ENCODE assay signal across 13 mouse cellular contexts in genomic region chr6:99644386-99644785, GRCm38 (mm10). TPM values are rescaled to one million over a fixed set of nuclear protein-coding genes. Genes with fewer than 3 reads are reported as not detected.
DNase-seq lines count a peak whose midpoint lies in the region; ATAC-seq and TF ChIP-seq lines count a peak whose summit lies in the region.
"Had no signal": no experiment of that assay in that cellular context is flagged by ENCODE, and none has a peak within 500 bp of the region (broad histone marks: within the 10 kb centered on the region; RNA-seq: fewer than 3 reads in every experiment).

No protein-coding gene starts in this region.

- H3K4me3 ChIP-seq in heart, embryonic 12.5 days, result no peak overlapping the region
- H3K4me3 ChIP-seq in liver, postnatal 0 days (ENCODE audit: low read depth, low read length), result no peak overlapping the region
- no peak overlapping the region for H3K4me3 ChIP-seq in liver, embryonic 11.5 days (ENCODE audit: low read depth, low read length)
- no peak overlapping the region for H3K4me3 ChIP-seq in brown adipose tissue, adult 24 weeks (ENCODE audit: insufficient read depth, low read depth, low read length)
- H3K4me3 ChIP-seq in heart, embryonic 16.5 days (ENCODE audit: low read length), result no peak overlapping the region
- H3K4me3 ChIP-seq: embryonic facial prominence, embryonic 13.5 days; hindbrain, embryonic 15.5 days; layer of hippocampus, adult 2 months had no signal

- H3K27me3 ChIP-seq in heart, embryonic 12.5 days (replicated peaks), result no peaks in the 10 kb centered on the region
- no peaks in the 10 kb centered on the region for H3K27me3 ChIP-seq in liver, postnatal 0 days (ENCODE audit: insufficient read depth, low read length)
- no peaks in the 10 kb centered on the region for H3K27me3 ChIP-seq in liver, embryonic 11.5 days (replicated peaks; ENCODE audit: control insufficient read depth, insufficient read depth, low read length)
- H3K27me3 ChIP-seq in heart, embryonic 16.5 days (ENCODE audit: control insufficient read depth, insufficient read depth, low read length), result no peaks in the 10 kb centered on the region
- H3K27me3 ChIP-seq: embryonic facial prominence, embryonic 13.5 days; hindbrain, embryonic 15.5 days had no signal

- no peak overlapping the region for H3K9ac ChIP-seq in heart, embryonic 12.5 days
- H3K9ac ChIP-seq in liver, postnatal 0 days (replicated peaks), result no peak overlapping the region
- H3K9ac ChIP-seq in liver, embryonic 11.5 days (ENCODE audit: low read depth, low read length), result no peak overlapping the region
- H3K9ac ChIP-seq in heart, embryonic 16.5 days (ENCODE audit: low read length), result no peak overlapping the region
- H3K9ac ChIP-seq: embryonic facial prominence, embryonic 13.5 days; hindbrain, embryonic 15.5 days had no signal

- intact Hi-C loops in gastrocnemius, postnatal 14 days (cut with DNase I; ENCODE audit: low total_unique reads), result no loop called here

- ATAC-seq in heart, embryonic 12.5 days (ENCODE audit: insufficient number of reproducible peaks, low FRiP score), result no peak
- peak; percentile 45; the same call in 1 of the 2 replicates for ATAC-seq in liver, postnatal 0 days
- ATAC-seq in liver, embryonic 11.5 days (replicated peaks; ENCODE audit: low FRiP score), result no peak
- 0 out of 2 replicates have a peak, but pooled peaks have one; percentile 9 for ATAC-seq in heart, embryonic 16.5 days (replicated peaks; ENCODE audit: extremely low read depth, insufficient read depth, low FRiP score)

- H3K4me1 ChIP-seq in heart, embryonic 12.5 days (replicated peaks), result peaks cover 28% of the 10 kb centered on the region
- peaks cover 13% of the 10 kb centered on the region; the same call in 1 of the 2 replicates for H3K4me1 ChIP-seq in liver, postnatal 0 days (ENCODE audit: insufficient read depth)
- H3K4me1 ChIP-seq in liver, embryonic 11.5 days (replicated peaks; ENCODE audit: control insufficient read depth, insufficient read depth, low read length), result no peaks in the 10 kb centered on the region
- H3K4me1 ChIP-seq in brown adipose tissue, adult 24 weeks (ENCODE audit: control insufficient read depth, insufficient read depth, insufficient read length, low read length), result peaks cover 5% of the 10 kb centered on the region; the same call in 1 of the 2 replicates
- peaks cover 20% of the 10 kb centered on the region for H3K4me1 ChIP-seq in heart, embryonic 16.5 days (ENCODE audit: control insufficient read depth, insufficient read depth, low read length)
- H3K4me1 ChIP-seq: hindbrain, embryonic 15.5 days had no signal

- H3K4me2 ChIP-seq in heart, embryonic 12.5 days, result peak overlapping the region; percentile 33
- H3K4me2 ChIP-seq in liver, postnatal 0 days (ENCODE audit: low read depth, low read length), result no peak overlapping the region
- no peak overlapping the region for H3K4me2 ChIP-seq in liver, embryonic 11.5 days
- peak overlapping the region; percentile 53 for H3K4me2 ChIP-seq in heart, embryonic 16.5 days (ENCODE audit: low read depth, low read length)
- H3K4me2 ChIP-seq: embryonic facial prominence, embryonic 13.5 days; hindbrain, embryonic 15.5 days had no signal

- H3K27ac ChIP-seq in heart, embryonic 12.5 days (ENCODE audit: poor library complexity, severe bottlenecking), result peak overlapping the region; percentile 77
- peak overlapping the region; percentile 70 for H3K27ac ChIP-seq in liver, postnatal 0 days (ENCODE audit: low read depth)
- no peak overlapping the region for H3K27ac ChIP-seq in liver, embryonic 11.5 days (ENCODE audit: low read depth, low read length)
- H3K27ac ChIP-seq in brown adipose tissue, adult 24 weeks (replicated peaks; ENCODE audit: low read depth, low read length), result peak overlapping the region; percentile 84
- peak overlapping the region; percentile 84 for H3K27ac ChIP-seq in heart, embryonic 16.5 days (ENCODE audit: low read length)
- H3K27ac ChIP-seq: embryonic facial prominence, embryonic 13.5 days; hindbrain, embryonic 15.5 days; layer of hippocampus, adult 2 months had no signal

- TF ChIP-seq EP300 in liver, postnatal 0 days (IDR thresholded peaks at IDR 0.05; ENCODE audit: low read depth), result no peak

- H3K9me3 ChIP-seq in heart, embryonic 12.5 days (replicated peaks), result no peaks in the 10 kb centered on the region; the same call in 1 of the 2 replicates
- no peaks in the 10 kb centered on the region for H3K9me3 ChIP-seq in liver, postnatal 0 days (ENCODE audit: low read length)
- H3K9me3 ChIP-seq in liver, embryonic 11.5 days (ENCODE audit: control insufficient read depth, low read length), result no peaks in the 10 kb centered on the region
- H3K9me3 ChIP-seq in heart, embryonic 16.5 days (replicated peaks; ENCODE audit: control insufficient read depth, low read length), result no peaks in the 10 kb centered on the region
- H3K9me3 ChIP-seq: embryonic facial prominence, embryonic 13.5 days; hindbrain, embryonic 15.5 days had no signal

- no peak for DNase-seq in heart, adult 18-20 months
- no peak for DNase-seq in liver, postnatal 0 days
- DNase-seq in liver, embryonic 11.5 days (ENCODE audit: low spot score), result no peak
- no peak for DNase-seq in spleen, adult 18-20 months
- no peak for DNase-seq in gastrocnemius, postnatal 14 days
- DNase-seq: cerebellum, adult 8-10 months; midbrain, embryonic 14.5 days had no signal

- H3K36me3 ChIP-seq in heart, embryonic 12.5 days, result 0 out of 2 replicates have a peak, but pooled peaks cover 3% of the 10 kb centered on the region
- H3K36me3 ChIP-seq in liver, postnatal 0 days (replicated peaks; ENCODE audit: insufficient read depth, low read length), result no peaks in the 10 kb centered on the region
- no peaks in the 10 kb centered on the region for H3K36me3 ChIP-seq in liver, embryonic 11.5 days (ENCODE audit: control insufficient read depth, insufficient read depth, low read length)
- H3K36me3 ChIP-seq in heart, embryonic 16.5 days (ENCODE audit: control insufficient read depth, insufficient read depth), result peaks cover 3% of the 10 kb centered on the region
- H3K36me3 ChIP-seq: hindbrain, embryonic 15.5 days had no signal

- 56% methylated on average over 5 of the region's 5 CpGs for WGBS in heart, embryonic 12.5 days
- WGBS in liver, postnatal 0 days (ENCODE audit: insufficient replicate concordance), result 58% methylated on average over 5 of the region's 5 CpGs
- 71% methylated on average over 5 of the region's 5 CpGs for WGBS in liver, embryonic 11.5 days
- 49% methylated on average over 5 of the region's 5 CpGs for WGBS in heart, embryonic 16.5 days

- no peak for TF ChIP-seq CTCF in liver, postnatal 0 days (IDR thresholded peaks at IDR 0.05; ENCODE audit: low read depth)

RNA-seq across cellular contexts. Expression of gene Eif4e3, which starts 22.2 kb away (rescaled TPM):
- 5.6 and 5.7 TPM in 2 replicates for polyA plus RNA-seq in heart, embryonic 12.5 days (2016; fragmentation: Nextera tagmentation; extraction: Ambion mirVana)
- total RNA-seq in heart, adult 18-20 months (2021), result 10 to 100 TPM; 44.5 to 45.6 TPM
- 3.8 and 4.3 TPM in 2 replicates for polyA plus RNA-seq in liver, postnatal 0 days (2015; fragmentation: Nextera tagmentation; extraction: Ambion mirVana)
- polyA plus RNA-seq in liver, embryonic 11.5 days (2014; fragmentation: Nextera tagmentation; extraction: Ambion mirVana), result 4.1 and 4.5 TPM in 2 replicates
- polyA plus RNA-seq in brown adipose tissue, adult 24 weeks (2012; ENCODE audit: insufficient read depth, insufficient read length, missing spikeins), result 113 and 125 TPM in 2 replicates
- 12.7 and 12.8 TPM in 2 replicates for polyA plus RNA-seq in heart, embryonic 16.5 days (2015; fragmentation: Nextera tagmentation; extraction: Ambion mirVana)
- total RNA-seq in gastrocnemius, postnatal 14 days (2021), result 10 to 100 TPM; 16.2 to 17.8 TPM

RNA-seq across cellular contexts. Expression of gene Gm20696, which starts 22.2 kb away (rescaled TPM):
- 2.6 and 2.7 TPM in 2 replicates for polyA plus RNA-seq in heart, embryonic 12.5 days (2016; fragmentation: Nextera tagmentation; extraction: Ambion mirVana)
- total RNA-seq in heart, adult 18-20 months (2021), result 1 to 10 TPM in 1 of 2 experiments, under 1 TPM in 1; 0.94 to 2.2 TPM
- polyA plus RNA-seq in liver, postnatal 0 days (2015; fragmentation: Nextera tagmentation; extraction: Ambion mirVana), result 0.86 and 1.2 TPM in 2 replicates
- 2.0 and 2.4 TPM in 2 replicates for polyA plus RNA-seq in liver, embryonic 11.5 days (2014; fragmentation: Nextera tagmentation; extraction: Ambion mirVana)
- not detected in 2 replicates for polyA plus RNA-seq in brown adipose tissue, adult 24 weeks (2012; ENCODE audit: insufficient read depth, insufficient read length, missing spikeins)
- polyA plus RNA-seq in heart, embryonic 16.5 days (2015; fragmentation: Nextera tagmentation; extraction: Ambion mirVana), result 2.3 and 3.0 TPM in 2 replicates
- under 1 TPM; 0.73 to 0.90 TPM for total RNA-seq in gastrocnemius, postnatal 14 days (2021)

RNA-seq across cellular contexts. Expression of gene Gpr27, which starts 48.1 kb away (rescaled TPM):
- 1.3 and 1.6 TPM in 2 replicates for polyA plus RNA-seq in heart, embryonic 12.5 days (2016; fragmentation: Nextera tagmentation; extraction: Ambion mirVana)
- total RNA-seq in heart, adult 18-20 months (2021), result 1 to 10 TPM; 9.2 to 10.0 TPM
- polyA plus RNA-seq in liver, postnatal 0 days (2015; fragmentation: Nextera tagmentation; extraction: Ambion mirVana), result 0.17 and 0.18 TPM in 2 replicates
- polyA plus RNA-seq in liver, embryonic 11.5 days (2014; fragmentation: Nextera tagmentation; extraction: Ambion mirVana), result 0.53 and 0.55 TPM in 2 replicates
- 0.44 and 0.63 TPM in 2 replicates for polyA plus RNA-seq in brown adipose tissue, adult 24 weeks (2012; ENCODE audit: insufficient read depth, insufficient read length, missing spikeins)
- polyA plus RNA-seq in heart, embryonic 16.5 days (2015; fragmentation: Nextera tagmentation; extraction: Ambion mirVana), result 0.59 and 0.90 TPM in 2 replicates
- 1 to 10 TPM; 1.8 to 2.3 TPM for total RNA-seq in gastrocnemius, postnatal 14 days (2021)

Comparison
In these comparisons a context has a peak if more than half of its experiments do, and no peak if none do; other contexts are left out.
1. ATAC-seq: peak in liver, postnatal 0 days (single experiment) and heart, embryonic 16.5 days (single experiment); none in heart, embryonic 12.5 days (single experiment) and liver, embryonic 11.5 days (single experiment).
2. H3K4me2 ChIP-seq: peak in heart, embryonic 12.5 days (single experiment) and heart, embryonic 16.5 days (single experiment); none in liver, postnatal 0 days (single experiment) and liver, embryonic 11.5 days (single experiment).